Mouse (Mus musculus) lung, adult 2 months (tissue): ENCODE results near the gene Olfr159.

Experiments
- CTCF ChIP-seq: fragments of 200-500 bp; IDR thresholded peaks from 2 replicates; pipeline ENCODE4 v1.5.1; 2011; ENCODE audit warnings: mild to moderate bottlenecking, low read length, control low read depth; ENCODE audit not compliant: insufficient read depth
- POLR2A ChIP-seq: fragments of 200-500 bp; IDR thresholded peaks from 2 replicates; pipeline ENCODE4 v1.6.1; 2011; ENCODE audit warnings: low read depth, mild to moderate bottlenecking, control low read depth, low read length, borderline replicate concordance; ENCODE audit errors: extremely low read depth

DNA sequence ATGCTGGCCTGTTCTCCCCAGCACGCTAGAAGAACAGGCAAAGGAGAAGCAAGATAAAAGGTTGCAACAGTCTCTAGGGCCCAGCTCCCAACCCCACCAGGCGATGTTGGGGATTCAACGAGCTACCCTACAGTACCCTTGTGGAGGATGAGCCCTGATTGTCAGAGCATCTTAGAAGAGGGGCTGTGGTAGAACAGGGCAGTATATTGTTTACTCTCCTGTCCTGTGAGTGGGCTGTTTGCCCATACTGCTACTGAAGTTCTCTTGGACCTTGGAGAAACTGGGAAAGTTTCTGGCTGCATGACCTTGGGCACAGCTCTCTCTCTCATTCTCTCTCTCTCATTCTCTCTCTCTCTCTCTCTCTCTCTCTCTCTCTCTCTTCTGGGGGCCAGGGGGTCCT is 41.7 kb downstream of the Olfr159 start:
- TF ChIP-seq CTCF = no peak
- TF ChIP-seq POLR2A = no peak
